Mouse (Mus musculus): ENCODE measurements around the gene Tlk2.

Tlk2 gene

DNA sequence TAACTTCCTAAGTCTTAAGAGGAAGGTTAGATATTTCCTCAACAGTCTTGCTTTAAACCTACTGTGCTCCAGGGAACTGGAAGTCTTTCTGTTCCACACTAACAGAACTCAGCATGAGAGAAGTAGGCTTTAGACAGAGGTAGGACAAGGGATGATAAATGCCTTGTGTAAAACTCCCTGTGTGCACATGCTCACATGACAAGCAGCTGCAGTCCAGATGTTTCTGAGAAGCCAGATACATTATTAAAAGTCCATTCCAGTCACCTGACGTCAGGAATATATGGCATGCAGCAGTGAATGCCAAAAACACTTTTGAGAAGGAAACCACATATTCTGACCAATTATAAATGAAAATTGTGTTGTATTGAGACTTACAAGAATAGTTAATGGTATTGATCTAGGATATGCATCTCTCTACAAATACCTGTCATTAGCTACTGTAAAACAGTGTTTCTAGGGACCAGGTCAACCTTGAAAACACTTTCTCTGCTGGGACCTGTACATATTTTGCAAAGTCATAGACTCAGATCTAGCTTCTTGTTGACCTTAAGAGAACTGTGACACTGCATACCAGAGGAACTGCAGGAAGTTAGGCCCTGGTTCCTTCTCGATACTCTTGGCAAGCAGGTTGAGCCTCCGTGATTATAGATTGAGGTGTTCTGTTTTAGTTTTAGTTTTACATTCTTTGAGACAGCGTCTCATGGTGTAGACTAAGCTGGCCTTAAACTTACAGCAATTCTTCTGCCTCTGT, 83.2 kb downstream of the Tlk2 start:
- DNase-seq (ENCODE audit: low read depth) = peak; percentile 86

DNA sequence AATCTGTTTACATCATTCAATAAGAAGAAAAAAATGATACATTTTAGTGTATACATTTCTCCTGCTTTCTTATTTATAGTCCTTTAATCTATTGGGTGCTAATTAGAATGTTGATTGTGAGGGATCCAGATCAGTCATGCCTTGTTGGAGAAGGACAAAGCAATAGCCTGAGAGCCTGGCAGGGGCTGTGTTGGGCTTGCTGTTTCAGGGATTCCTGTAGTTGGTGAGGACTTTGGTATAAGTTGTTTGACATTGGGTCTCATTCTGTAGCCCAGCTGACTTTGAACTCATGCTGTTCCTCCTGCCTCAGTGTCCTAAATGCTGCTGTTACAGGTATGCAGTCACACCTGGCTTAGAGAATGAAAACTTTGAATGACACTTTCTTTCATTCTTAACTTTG, 85.9 kb downstream of the Tlk2 start:
- DNase-seq (ENCODE audit: low read depth) = no peak

DNA sequence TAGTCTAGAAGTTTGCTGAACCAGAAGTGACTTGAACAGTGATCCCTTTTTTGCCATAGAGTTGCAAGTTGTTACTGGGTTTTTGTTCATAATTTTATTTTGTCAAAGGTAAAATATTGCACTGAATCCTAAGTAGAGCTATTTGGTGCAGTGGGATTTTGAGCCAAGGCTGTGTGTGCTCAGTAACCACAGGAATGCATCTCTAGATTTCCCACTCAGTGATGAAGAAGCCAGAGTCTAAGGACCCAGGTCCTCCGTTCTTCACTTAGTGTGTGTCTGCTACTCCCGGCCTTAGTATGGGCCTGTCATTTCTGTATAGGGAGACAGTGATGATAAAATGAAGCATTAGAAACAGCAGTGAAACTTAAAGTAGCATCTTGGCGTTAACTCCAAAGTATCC, 86.4 kb downstream of the Tlk2 start:
- DNase-seq (ENCODE audit: low read depth) = peak; percentile 52

DNA sequence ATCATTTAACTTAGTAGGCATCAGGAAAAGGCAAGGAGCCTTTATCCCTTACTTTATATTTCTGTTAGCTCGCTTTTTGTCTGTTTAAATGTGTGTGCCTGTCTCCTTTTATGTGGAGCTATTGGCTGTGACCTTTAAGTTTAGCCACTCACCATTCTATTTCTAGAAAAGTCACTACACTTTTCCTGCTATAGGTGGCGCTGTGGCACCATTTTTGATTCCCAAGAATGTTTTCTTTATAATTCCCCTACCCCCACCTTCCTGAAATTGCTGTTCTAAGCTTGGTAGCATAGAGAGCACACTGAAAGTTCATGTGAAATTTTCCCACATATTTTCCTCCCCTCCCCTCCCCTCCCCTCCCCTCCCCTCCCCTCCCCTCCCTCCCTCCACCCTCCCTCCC, 91.5 kb downstream of the Tlk2 start:
- DNase-seq (ENCODE audit: low read depth) = peak; percentile 90

DNA sequence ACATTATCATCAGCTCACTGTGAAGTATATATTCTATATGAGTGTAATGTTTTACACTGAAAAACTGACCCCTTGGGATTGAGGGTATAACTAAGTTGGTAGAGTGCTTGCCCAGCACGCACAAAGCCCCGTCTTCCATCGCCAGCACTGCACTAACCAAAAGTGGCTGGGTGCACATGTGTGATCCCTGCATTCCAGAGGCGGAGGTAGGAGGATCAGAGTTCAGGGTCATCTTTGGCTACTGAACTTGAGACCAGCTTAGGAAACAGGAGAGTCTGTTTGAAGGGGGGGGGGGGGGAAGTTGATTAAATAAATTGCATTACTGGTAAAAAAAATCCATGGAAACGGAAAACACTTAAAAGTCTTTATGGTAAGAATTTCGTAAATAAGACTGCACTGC, 101.8 kb downstream of the Tlk2 start:
- no peak for DNase-seq (ENCODE audit: low read depth)

DNA sequence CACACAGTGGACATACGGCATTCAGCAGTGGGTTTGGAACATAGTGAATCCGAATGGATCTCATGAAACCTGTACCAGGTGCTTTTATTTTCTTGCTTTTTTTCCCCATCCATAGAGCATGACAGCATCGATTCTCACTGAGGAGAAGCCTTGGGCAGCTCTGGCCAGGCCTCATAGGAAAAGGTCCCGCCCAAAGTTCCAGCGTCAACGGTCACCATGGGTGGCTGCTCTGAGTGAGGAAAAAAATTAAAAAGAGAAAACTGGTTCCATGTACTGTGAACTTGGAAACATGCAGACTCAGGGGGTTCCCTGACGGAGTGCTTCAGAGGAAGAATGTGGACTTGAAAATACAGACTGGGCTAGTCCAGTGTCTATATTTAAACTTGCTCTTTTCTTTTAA, 102.7 kb downstream of the Tlk2 start:
- no peak for DNase-seq (ENCODE audit: low read depth)

DNA sequence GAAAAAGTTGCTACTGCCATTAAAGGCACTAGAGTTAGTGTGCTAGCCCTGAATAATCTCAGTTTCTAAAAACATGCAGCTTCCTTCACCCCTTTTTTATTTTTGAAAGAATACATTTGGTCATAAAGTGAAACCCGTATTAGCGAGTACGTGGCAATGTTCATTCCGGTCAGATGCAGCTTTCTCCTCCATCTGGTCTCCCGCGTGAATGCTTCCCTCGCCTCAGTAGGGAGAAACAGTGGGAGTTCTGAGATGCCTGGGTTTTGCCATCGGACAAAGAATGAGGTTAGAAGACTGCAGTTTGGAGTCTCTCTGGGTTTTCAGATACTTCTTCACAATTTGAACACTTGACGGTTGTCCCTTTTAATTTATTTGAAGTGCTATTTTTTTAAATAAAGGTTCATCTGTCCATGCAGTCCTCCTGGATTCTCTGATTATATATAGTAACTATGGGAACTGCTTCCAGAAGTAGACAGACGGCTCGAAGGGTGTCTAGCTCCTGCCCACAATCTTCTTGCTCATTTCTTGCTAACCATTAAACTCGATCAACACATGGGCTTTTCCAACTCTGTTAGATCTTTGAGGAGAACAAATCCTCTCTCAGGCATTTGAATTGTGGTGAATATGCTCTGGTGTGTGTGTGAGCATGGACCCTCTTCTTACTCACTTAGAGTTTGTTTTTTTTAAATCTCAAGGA, 103.3 kb downstream of the Tlk2 start:
- DNase-seq (ENCODE audit: low read depth) = no peak

DNA sequence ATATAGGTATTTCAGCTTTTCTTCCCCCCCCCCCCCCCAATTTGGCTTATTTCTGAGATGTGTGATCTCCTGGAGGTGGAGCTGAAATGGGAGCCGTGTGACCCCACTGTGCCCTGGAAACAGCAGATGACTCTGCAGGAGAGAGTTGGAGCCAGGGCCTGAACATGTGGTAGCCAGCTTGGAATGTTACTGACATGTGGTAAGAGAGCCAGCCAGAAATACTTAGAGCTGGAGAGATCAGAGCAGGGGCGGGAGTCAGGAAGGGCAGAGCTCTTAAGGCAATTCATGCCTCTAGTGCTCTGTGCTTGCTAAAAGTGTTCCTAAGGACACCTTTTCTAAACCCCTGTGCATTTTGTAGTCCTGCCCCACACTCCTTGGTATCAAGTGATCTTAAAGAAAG, 103.9 kb downstream of the Tlk2 start:
- peak; percentile 90 for DNase-seq (ENCODE audit: low read depth)

DNA sequence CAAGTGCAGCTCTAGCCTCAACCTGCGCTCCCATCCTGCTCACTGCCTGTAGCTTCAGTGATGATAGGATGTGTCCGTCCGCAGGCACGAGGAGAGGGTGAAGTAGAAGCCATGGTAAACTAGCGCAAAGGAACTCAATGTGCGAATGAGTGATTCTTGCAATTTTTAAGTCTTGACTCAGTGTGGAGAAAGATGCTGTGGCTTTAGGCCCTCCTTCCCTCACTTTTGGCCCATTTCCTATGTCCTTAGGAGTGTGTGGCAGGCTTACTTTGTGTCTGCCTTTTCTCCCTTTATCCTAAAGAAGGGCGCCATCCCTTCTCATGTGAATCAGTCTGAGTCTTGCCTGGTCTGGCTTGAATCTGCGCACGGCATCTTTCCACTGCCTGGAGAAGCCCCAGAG, 104.4 kb downstream of the Tlk2 start:
- DNase-seq (ENCODE audit: low read depth) = peak; percentile 62

DNA sequence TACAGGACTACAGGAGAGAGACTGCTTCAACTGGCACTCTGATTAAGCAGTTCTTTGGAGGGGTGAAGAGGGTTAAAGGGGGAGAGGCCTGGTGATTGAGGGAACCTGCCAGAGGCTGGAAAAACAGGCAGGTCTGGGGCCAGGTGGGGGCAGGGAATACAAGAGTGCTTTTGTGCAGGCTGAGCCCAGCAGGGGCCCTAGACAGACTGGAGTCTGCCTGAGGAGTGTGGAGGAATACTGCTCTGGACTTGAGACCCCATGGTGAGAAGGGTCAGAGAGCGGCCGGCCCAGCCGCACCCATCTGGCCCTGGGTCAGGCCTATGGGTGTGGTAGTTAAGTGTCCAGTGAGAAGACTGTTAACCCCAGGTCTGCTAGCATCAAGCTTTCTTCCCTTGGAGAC, 107.1 kb downstream of the Tlk2 start:
- no peak for DNase-seq (ENCODE audit: low read depth)

DNA sequence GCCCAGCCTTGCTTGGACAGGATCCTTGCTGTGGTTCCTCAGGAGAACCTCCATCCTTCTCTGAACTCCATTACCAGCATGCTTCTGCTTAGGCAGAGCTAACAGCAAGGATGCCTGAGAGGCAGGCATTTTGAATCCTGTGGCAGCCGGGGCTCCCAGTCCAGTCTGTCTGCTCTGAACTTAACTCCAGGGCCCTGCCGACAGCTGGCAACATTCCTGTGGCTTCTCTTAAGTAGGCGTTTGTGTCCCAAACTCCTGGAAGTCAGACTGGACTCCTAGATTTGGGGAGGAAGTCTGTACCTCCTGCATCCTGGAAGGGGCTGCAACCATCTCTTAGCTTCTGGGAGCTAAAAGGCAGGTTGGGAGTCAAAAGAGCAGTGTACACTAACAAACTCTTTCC, 110.8 kb downstream of the Tlk2 start:
- peak; percentile 77 for DNase-seq (ENCODE audit: low read depth)

DNA sequence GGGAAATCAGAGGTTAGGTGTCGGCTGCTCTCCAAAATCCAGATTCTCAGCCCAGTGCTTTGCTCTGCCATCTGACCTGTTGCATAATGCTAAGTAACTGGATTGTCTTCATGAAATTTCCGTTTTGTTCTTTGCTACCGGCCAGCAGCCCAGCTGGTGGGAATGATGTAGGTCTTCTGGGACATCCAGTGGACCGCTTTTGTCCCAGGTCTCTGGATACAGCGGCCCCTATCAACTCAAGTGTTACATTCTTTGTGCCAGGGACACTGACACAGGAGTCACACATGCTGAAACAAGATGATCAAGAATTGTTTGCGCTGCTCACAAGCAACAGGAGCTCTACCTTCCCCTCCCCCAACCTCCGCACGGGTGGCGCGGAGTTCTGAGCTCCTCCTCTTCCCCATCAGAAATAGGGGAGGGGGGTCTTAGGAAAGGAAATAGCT, 113.1 kb downstream of the Tlk2 start:
- DNase-seq (ENCODE audit: low read depth) = peak; percentile 66

DNA sequence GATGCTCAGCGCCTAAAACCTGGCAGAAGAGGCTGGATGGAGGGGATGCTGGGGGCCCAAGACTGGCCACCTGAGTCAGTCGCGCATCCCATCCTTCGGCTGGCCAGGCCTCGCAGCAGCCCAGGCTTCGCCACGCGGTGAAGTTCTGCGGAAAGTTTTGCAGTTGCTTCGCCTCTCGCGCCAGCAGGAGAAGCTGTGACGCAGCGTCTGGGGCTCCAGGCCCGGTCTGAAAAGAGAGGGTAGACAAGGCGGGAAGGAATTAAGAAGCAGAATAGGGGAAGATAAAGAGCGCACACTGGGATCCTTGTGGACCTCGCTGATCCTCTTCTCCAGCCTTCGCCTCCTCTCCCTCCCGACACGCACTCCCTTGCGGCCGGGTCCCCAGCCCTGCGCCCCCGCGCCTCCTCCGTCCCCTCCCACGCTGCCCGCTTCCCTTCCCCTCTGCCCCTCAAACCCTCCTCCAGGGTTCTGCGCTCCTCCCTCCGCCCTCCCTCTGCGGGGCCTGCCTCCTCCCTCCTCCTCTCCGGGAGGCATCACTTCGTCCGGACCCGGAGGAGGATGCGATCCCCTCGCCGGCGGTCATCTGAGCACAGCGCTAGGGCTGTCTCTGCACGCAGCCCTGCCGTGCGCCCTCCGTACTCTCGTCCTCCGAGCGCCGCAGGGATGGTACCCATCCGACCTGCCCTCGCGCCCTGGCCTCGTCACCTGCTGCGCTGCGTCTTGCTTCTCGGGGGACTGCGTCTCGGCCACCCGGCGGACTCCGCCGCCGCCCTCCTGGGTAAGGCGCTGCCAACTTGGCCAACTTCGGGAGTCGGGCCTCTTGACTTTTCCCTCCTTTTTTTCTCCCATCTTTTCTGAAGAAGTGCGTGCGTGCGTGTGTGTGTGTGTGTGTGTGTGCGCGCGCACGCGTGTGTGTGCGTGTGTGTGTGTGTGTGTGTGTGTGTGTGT, 113.8 kb downstream of the Tlk2 start, which contains the start of gene Mrc2:
Gene Mrc2 (plus strand): TSS at position 520 of the 948 bp plus-strand sequence.
- peak; percentile 89 for DNase-seq (ENCODE audit: low read depth)

DNA sequence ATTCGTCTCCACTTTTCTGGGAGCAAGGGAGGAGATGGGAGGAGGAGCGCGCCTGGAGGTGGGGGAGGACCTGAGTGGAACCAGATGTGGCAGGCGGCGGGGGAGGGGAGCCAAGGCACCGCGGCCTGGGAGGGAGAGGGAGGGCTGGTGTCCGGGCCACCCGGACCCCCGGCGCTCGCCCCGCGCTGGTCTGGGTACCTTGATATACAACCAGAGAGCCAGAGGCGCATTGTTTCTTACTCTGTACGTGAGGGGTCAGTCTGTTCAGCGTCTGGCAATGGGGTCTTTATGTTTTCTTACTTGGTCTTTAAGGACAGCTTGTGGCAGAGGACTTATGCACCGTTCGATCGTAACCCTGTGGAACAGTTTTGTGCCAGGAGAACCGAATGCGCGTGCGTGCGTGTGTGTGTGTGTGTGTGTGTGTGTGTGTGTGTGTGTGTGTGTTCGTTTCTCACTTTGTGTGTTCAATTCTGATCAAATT, 114.5 kb downstream of the Tlk2 start:
- DNase-seq (ENCODE audit: low read depth) = peak; percentile 89

DNA sequence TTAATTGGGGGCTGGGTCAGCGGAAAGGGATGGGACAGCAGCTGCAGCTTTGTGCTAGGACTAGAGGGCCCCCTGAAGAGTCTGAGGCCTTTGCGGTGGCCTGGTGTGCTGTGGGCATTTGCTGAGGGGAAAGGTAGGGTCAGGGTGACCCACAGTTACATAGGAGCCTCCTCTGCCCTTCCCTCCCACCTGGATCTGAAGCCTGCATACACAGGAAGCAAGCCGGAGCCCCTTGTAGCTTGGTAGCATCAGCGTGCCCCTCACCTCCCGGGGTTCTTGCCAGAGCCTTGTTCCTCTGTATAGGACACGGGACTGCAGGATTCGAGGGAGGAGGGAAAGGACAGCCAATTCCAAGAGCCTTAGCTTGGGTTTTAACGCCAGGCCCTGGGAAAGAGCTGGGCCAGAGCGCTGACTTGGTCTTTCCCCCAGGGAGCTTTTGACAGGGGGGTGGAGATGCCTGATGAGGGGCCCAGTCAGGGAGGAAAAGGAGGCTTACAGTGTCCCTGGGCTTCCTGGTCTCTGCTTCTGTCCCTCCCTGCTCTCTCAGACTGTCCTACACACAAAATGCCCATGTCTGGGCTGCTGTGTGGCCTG, 115.4 kb downstream of the Tlk2 start:
- DNase-seq (ENCODE audit: low read depth) = peak; percentile 67

DNA sequence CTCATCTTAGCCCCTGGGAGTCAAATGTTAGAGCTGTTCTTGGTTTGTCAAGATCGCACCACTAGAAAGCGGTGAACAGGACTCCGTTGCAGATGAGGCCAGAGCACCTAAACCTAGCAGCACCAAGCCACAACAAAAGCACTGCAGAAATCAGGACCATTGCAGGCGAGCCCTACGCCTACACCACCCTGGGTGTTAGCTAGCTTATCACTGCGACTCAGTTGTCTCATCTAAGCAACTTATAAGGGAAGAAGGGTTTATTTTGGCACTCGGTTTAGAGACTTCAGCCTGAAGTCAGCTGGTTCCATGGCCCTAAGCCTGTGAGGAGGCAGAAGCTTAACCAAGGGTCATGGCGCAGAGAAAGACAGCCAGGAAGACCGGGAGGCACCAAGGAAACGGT, 117.5 kb downstream of the Tlk2 start:
- DNase-seq (ENCODE audit: low read depth) = no peak

DNA sequence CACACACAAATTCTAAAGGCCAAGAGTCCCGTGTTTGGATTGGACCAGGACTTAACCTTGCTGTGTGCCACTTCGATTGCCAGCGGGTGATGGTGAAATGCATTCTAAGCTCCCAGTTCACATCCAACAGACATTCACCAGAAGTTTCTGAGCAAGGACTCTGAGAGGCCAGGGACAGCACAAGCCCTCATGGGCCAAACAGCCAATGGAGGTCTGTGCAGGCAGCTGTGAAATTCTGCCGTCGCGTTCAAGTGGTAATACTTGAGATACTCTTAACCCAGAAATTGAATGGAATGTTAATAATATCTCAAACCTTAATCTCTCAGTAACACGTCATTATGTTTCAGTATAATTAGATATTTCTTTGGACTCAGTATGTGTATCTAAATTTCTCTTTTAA, 131.6 kb downstream of the Tlk2 start:
- no peak for DNase-seq (ENCODE audit: low read depth)

DNA sequence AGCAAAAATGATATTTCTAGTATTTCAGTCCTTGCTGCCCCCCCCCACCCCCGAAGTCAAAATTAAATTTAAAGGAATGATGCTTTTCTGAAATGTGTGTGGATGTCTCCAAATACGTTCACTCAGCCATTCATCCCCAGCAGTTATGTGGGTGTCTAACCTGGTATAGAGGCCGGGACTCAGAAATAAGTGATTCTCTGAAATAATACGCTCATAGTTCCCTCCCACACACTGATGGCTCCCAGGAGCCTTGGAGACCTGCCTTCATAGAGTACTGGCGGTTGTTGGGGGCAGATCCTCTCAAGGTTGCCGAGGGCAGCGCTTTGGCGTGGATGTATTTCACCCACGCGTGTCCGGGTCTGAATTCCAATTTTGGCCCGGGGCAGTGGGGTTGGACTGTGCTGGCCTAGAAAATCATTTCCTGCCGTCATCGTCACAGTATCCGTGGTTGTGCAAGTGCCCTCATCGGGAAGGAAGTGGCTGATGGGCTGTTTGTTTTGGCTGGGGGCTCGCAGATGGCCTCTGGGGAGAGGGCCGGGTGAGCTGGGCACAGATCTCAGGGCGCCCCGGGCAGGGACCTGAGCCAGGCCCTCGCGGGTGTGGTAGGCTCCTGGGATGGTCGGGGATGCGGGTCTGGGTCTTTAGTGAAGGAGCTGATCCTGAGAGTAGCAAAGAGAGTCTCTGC, 132.8 kb downstream of the Tlk2 start:
- DNase-seq (ENCODE audit: low read depth) = peak; percentile 67

DNA sequence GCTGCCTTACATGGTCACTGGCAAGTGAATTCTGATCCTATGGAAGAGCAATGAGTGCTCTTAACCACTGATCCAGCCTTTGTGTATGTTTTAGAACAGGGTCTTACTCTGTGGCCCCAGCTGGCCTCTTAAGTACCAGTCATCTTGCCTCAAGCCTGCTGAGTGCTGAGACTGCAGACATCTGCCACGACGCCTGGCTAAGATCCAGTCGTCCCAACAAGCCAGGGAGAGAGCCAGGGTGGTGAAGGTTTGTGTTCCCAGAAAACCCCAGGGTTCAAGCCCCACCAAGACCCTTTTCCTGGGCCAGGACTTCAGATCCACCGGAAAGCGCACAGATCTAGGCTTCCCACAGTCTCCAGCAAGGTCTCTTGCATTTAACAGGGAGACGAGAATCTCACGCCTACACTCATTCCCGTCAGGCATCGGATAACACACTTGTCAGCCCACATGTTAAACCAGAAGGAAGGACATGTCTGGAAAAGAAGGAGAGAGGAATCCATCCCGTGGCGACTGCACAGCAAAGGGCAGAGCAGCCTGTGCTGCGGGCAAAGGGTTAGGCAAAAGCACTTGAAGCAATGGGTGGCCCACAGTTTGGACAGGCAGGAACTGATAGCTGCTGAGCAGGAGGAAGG, 133.8 kb downstream of the Tlk2 start:
- DNase-seq (ENCODE audit: low read depth) = peak; percentile 60

DNA sequence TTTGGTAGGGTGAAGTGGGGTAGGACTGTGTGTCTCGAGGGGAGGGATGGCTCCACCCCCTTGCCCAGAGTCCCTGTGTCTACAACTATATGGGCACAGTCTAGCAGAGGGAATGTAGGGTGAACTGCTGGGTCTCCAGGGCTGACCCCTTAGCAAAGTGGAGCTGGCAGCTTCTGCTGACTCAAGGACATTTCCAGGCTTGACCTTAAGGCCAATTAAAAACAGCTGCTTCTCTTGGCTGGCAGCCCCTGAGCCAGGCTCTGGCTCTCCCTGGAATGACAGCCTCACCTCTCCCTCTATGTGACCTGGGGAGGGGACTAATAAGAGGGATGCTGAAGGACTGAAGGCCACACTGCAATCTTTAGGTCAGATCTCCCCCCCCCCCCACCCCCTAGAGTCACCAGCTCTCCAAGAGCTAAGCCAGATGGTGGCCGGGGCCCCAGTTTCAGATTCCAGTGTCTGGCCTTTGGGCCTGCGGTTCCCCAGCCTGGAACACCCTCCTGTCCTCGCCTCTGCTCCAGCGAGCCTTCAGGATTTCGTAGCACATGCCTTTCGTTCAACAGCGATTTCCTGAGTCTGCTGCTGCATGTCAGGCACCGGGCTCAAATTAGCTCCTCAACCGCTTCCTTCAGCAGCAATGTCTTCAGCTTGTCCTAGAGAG, 134.5 kb downstream of the Tlk2 start:
- DNase-seq (ENCODE audit: low read depth) = peak; percentile 80

Measured in NIH3T3 (cell line).